Mouse (Mus musculus) brain, adult 2 months (tissue): Measurements from ENCODE around the gene 4931428F04Rik.

ENCODE experiments used
- DNase-seq: peaks from one replicate; pipeline ENCODE4 v3.0.0; 2011; ENCODE audit warnings: low read depth, low spot score

Gene 4931428F04Rik

DNA sequence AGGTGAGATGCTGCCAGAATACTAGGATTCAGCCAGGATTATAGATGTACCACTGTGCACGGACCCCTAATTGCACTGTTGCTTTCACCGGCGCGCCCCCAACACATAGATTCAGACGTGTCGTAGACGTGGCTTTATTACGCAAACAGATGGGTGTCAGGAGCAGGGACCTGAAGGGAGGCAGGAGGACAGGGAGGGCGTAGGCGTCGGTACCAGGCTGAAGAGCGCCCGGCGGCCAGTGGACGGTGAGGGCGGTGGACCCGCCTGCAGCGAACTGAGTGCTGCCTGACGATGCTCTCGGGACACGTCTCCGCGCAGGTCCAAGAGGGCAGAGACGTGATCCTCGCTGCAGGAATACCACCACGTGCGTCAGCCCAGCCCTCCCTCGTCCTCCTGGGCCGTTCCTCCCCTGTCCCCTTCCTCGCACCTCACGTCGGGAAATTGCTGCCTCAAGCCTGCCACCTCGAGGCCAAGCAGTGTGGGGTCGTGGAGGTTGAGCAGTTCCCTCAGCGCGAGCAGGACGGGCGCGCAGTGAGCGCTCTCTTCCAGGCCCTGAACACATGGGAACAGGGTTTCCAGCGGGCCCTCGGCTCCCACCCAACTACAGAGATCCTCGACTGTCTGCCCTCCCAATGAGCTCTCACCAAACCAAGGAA lies at the start of gene 4931428F04Rik:
4931428F04Rik (minus strand) TSS at position 60 of the 656 bp plus-strand sequence.
- DNase-seq: peak; percentile 79

DNA sequence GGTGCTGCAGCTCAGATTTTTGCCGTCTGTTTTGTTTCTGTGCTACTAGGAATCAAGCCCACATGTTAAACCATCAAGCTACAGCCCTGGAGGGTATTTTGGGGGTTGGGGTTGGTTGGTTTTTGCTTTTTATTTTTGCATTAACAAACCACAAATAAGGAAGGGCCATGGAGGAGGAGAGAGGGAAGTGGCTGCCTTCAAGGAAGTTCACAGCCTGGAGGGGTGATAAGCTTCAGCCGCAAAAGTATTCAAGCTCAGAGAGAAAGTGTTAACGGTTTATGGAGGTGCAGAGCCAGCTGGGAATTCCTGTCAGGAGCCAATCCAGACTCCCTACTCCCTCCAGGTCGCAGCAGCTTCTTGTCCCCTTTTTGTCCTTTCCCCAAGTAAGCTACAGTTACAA lies 49.3 kb upstream of the 4931428F04Rik start:
- DNase-seq: no peak

- peak; percentile 29 for DNase-seq
Measured at GRCm38 (mm10) chr8:105336373-105337130, 46.9 kb upstream of the 4931428F04Rik start.

DNA sequence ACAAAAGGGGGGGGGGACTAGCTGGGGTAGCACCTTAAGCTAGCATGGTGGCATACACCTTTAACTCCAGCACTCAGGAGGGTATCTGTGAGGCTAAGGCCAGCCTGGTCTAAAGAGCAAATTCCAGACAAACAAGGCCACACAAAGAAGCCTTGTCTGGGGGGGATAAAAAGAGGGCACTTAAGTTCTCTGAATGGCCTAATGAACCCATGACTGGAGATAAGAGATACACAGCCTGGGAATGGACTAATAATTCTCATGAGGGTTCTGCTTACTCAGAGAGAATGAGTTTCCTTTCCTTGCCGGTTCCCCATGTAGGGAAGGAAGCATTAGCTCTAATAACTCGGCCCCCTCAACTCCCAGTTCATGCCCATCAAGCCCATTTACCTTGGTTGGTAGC lies 42.9 kb upstream of the 4931428F04Rik start:
- no peak for DNase-seq

- DNase-seq: no peak
Measured at GRCm38 (mm10) chr8:105331931-105332330, 42.3 kb upstream of the 4931428F04Rik start.

DNA sequence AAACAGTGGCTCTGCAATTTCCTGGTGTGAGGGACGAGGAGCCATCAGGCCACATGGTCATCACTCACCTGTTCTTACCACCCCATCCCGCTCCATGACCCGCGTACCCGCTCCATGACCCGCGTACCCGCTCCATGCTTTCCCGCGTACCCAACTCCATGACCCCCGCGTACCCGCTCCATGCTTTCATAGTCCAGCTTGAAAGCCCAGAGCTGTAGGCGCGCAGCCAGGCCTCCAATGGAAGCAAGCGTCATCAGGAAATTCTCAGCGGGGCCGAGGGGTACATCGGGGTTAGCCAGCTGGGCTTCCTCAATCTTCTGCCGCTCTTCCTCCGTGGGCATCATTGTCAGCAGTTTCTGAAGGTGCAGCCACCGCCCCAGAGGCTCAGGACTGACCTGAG lies 41.8 kb upstream of the 4931428F04Rik start:
- no peak for DNase-seq

DNA sequence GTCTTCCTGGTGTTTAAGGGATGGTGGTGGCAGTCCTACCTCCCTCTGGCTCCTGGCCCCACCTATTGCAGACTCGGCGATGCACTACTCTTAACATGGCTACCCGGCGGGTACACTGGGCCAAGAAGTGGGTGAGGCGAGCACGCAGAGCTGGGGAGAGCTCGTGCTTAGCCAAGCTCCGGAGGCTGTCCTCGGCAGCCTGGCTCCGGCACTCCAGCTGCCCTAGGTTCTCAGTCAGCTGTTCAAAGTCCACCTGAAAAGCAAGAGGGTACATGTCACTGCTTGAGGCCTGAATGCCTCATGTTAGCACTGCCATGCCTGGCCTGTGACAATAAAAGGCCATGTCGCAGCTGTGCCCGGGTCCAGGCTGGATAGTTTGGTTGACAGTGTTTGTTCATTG lies 40.7 kb upstream of the 4931428F04Rik start:
- DNase-seq: no peak

GRCm38 (mm10) chr8:105326968-105327367 lies 37.3 kb upstream of the 4931428F04Rik start:
- no peak for DNase-seq

GRCm38 (mm10) chr8:105326141-105326672 lies 36.5 kb upstream of the 4931428F04Rik start, which contains the start of the genes Lrrc29 and Tmem208:
TSS of gene Lrrc29 (minus strand) at chr8:105326278.
TSS of gene Tmem208 (plus strand) at chr8:105326354.
- DNase-seq: peak; percentile 98

DNA sequence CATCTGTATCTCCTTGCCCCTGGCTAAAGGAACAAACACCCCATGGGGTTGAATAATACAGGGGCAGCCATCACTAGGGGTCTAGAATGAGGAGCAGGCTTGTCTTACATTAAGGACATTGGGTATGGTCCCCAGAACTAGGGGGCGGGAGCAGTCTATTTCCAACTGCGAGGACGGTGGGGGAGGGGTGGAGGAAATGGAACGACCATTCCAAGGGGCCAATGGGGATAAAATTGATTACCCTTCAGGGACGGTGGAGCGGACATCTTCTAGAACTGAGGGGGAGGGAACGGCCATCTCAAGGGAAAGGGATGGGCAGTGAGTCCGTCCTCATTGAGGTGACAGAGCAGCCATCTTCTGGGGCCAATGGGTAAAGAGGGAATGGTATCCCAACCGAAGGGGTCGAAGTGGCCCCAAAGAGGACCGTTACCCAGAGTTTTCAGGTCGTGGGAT lies 36.0 kb upstream of the 4931428F04Rik start:
- DNase-seq: no peak

DNA sequence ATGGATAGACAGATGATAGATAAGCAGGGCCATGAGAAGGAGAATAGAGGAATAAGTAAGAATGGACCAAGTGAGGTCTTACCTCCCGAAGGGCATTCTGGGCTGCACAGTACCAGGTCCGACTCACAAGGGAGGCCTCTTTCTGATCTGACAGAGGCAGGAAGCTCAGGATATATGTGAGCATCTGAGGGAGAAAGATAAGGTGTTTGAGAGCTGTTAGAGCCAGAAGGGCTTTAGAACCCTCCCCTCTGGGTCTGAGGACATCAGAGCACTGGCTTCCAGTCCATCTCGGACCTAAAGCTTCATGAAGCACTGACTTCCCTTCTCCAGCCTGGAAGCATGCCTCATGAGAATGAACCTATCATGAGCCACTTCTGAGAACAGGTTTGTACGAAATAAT lies 33.5 kb upstream of the 4931428F04Rik start:
- DNase-seq: no peak

DNA sequence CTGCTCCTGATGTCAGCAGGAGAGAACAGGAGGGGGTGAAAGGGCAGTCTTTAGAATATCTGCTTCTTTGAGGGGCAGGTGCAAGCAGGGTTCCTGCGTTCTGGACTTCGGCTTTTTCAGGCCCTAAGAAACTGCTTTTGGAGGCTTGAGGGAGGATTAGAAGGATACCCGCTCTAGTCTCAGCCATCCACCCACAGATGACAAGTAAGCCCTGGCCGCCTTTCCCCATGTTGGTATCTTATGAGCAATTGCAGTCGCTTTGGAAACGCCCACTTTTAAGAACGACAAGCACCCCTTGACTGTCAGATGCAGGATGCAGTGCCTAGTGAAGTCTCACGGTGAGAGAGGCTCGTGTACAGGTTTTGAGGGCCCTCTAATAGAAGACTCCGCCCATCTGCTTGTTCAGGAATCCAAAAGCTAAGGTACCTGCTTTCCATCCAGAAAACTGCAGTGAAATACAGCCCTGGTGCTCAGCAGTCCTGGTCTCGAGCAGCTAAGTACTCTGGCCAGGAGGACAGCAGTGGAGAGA lies 29.1 kb upstream of the 4931428F04Rik start:
- peak; percentile 51 for DNase-seq

DNA sequence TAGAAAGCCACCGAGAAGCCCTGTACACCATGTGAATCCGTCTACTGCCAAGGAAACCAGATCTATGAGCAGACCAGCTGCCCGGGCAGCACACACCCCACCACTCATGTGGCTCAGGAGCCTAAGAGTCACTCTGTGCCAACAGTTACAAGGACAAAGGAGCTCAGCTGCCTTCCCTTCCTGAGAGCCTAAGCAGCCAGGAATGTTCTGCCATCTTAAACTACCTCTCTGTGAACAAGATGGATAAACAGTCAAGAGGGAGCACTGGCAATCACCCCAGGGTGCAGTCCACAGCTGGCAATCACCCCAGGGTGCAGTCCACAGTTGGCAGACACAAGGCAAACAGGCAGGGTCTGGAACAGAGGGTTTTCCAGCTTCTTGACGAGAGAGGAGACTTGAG lies 28.3 kb upstream of the 4931428F04Rik start:
- DNase-seq: no peak

GRCm38 (mm10) chr8:105315073-105315769 lies 25.6 kb upstream of the 4931428F04Rik start:
- no peak for DNase-seq

DNA sequence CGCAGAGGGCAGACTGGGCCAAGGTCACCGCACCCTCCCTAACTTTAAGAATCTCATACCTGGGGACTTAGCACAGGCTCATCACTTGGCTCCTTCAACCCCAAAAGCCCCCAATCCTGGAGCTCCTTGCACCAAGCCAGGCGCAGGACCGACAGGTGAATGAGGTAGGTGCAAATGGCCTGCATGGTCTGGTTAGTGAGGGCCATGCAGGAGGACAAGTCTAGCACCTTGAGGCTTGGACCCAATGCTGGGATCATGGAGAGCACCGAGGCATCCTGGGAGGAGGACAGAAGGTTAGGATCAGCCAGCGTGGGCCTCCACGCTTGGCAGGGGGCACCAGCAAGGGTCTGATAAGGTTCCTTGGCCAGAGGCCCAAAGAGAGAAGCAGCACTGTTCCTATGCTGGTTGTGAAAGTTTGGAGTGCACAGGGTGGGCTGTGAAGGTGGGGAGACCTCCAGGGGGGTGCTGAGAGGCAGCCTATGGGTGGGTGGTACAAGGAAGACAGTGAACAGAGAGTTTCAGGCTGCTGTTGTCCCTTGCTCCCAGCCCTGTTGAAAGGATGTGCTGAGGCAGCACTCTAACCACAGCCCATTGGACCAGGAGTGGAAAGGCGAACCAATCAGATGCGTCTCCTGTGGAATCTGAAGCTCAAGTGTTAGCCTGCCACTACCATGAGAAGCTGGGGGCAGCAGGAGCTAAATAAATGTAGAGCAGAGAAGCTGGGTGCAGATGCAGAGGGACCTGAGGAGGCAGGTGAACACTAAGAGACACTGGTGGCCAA lies 24.1 kb upstream of the 4931428F04Rik start:
- DNase-seq: no peak

DNA sequence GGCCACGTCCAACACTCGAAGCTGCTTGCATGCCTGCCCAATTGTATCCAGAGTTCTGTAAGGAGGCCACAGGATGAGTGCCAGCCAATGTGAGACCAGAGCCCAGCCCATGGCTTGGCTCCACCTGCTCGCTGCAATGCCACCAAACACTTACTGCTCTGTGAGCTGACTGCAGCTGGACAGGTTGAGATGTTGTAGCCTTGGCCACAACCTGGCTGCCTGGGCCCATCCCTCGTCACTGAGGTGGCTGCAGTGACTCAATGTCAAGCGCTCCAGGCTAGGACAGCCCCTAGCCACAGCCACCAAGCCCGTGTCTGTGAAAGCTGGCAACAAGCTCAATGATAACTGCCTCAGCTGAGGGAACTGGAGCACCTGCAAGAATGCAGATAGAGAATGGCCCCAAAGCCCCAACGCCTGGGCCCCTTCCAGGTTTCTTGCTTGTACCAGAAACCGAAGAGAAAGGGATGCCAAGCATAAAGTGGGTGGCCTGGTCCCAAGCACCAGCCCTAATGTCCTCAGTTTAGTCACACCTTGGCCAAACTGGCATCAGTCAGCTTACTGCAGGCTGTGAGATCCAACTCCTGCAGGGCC lies 23.3 kb upstream of the 4931428F04Rik start:
- no peak for DNase-seq

DNA sequence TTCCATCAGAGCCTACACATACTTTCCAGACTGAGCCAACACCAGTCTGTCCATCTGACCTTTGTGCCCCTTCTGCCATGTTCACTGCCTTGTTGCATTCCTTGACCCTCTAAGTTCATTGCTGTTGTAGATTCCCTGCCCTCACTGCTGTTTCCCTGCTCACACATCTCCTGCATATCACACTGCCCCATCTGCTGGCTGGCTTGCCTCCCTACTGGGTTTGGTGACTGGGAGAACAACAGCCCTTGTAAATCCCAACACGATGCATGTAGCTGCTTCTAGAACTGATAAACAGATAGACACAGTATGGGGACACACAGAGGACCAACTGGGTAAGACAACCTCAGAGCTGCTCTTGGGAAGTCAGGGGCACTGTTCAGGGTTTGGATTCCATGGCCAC lies 22.1 kb upstream of the 4931428F04Rik start:
- no peak for DNase-seq

GRCm38 (mm10) chr8:105310118-105310517 lies 20.5 kb upstream of the 4931428F04Rik start:
- no peak for DNase-seq

DNA sequence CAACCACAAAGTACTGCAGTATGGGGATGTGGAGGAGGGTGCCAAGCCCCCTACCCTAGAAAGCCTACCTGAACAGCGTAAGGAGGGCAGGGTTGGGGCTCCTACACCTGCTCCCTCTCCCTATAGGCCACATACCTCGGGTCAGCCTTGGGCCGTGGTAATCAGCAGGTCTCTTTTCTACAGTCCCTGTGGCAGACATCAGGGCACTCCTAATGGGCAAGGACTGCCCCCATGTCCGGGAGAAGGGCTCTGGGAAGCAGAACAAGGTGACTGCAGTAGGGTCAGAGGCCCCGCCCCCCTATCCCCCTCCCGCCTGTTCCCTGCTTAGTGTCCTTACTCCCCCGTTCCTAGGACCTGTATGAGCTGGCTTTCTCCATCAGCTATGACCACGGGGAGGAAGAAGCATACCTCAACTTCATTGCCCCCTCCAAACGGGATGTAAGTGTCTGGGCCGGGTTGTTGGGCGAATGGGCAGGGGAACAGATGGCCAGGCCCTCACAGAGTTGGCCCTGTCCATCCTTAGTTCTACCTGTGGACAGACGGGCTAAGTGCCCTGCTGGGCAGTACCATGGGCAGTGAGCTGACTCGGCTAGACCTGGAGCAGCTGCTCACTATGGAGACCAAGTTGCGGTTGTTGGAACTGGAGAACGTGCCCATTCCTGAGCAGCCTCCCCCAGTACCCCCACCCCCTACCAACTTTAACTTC lies 19.6 kb upstream of the 4931428F04Rik start:
- peak; percentile 97 for DNase-seq

DNA sequence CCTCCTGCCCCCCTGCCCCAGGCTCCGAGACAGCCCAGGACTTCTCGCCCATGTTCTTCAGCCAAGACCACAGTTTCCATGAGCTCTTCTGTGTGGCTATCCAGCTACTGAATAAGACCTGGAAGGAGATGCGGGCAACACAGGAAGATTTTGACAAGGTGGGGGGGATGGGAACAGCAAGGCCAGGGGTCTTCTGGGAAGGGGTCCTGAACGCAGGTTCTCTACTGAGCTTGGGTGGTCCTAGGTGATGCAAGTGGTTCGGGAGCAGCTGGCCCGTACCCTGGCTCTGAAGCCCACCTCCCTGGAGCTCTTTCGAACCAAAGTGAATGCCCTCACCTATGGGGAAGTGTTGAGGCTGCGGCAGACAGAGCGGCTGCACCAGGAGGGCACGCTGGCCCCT lies 18.8 kb upstream of the 4931428F04Rik start:
- no peak for DNase-seq
